Mouse (Mus musculus) hindbrain, embryonic 16.5 days (tissue): ENCODE results near the gene Vamp1. TPM values are rescaled to one million over a fixed set of nuclear protein-coding genes. Genes with fewer than 3 reads are reported as not detected.
A peak's percentile ranks its signal among the peaks of the same experiment; 100 is the strongest.

Experiments
- ATAC-seq: fragments of 200-750 bp; cut with Nextera tagmentation; 2 replicates; pipeline ENCODE4 v1.8.0; 2017; ENCODE audit warnings: moderate TSS enrichment, moderate library complexity
- H3K27ac ChIP-seq: fragments of 300-500 bp; sonication (generic); 2 replicates; pipeline ENCODE4 v1.5.1; 2014; ENCODE audit warnings: low read depth, mild to moderate bottlenecking, control low read depth, low read length, moderate library complexity
- H3K27me3 ChIP-seq: fragments of 300-500 bp; sonication (generic); replicated peaks from 2 replicates; pipeline ENCODE4 v1.6.1; 2014; ENCODE audit warnings: low read length; ENCODE audit not compliant: control insufficient read depth, insufficient read depth
- H3K36me3 ChIP-seq: fragments of 300-500 bp; sonication (generic); 2 replicates; pipeline ENCODE4 v1.6.1; 2014; ENCODE audit warnings: mild to moderate bottlenecking, low read length, moderate library complexity, mixed read lengths; ENCODE audit not compliant: control insufficient read depth, insufficient read depth
- H3K4me1 ChIP-seq: fragments of 300-500 bp; sonication (generic); 2 replicates; pipeline ENCODE4 v1.6.1; 2014; ENCODE audit warnings: low read depth, low read length; ENCODE audit not compliant: control insufficient read depth, insufficient read depth
- H3K4me2 ChIP-seq: fragments of 300-500 bp; sonication (generic); 2 replicates; pipeline ENCODE4 v1.6.1; 2014; ENCODE audit warnings: mild to moderate bottlenecking, low read length, control low read depth, moderate library complexity
- H3K4me3 ChIP-seq: fragments of 300-500 bp; sonication (generic); 2 replicates; pipeline ENCODE4 v1.5.1; 2014; ENCODE audit warnings: mild to moderate bottlenecking, low read length, control low read depth, moderate library complexity
- H3K9ac ChIP-seq: fragments of 300-500 bp; sonication (generic); 2 replicates; pipeline ENCODE4 v1.6.1; 2014; ENCODE audit warnings: low read depth, mild to moderate bottlenecking, control low read depth, low read length, moderate library complexity
- H3K9me3 ChIP-seq: fragments of 300-500 bp; sonication (generic); 2 replicates; pipeline ENCODE4 v1.6.1; 2014; ENCODE audit warnings: mild to moderate bottlenecking, low read length, moderate library complexity; ENCODE audit not compliant: control insufficient read depth
- WGBS: fragments of 180-500 bp; shearing (Covaris S2); extraction: QIAGEN DNeasy Blood & Tissue Kit; methylation state at CpG from one replicate; pipeline ENCODE4 v1.1.7; 2014; 5-methylcytosine and 5-hydroxymethylcytosine counted together
- polyA plus RNA-seq: library from polyadenylated mRNA; unstranded; fragments of >200 nt; fragmentation: Nextera tagmentation; extraction: Ambion mirVana; gene quantifications from 2 replicates; pipeline ENCODE4 v1.2.1, GENCODE M21; 2015

Vamp1 gene
- polyA plus RNA-seq = 41.2 and 52.8 TPM in 2 replicates

- H3K4me3 ChIP-seq = peak within 1 kb of the TSS; percentile 73
- H3K4me1 ChIP-seq = peaks cover 10% of the 10 kb centered on the region
- ATAC-seq = peak; percentile 98
- under 1% methylated on average over 48 of the region's 48 CpGs for WGBS
- H3K9ac ChIP-seq = peak within 1 kb of the TSS; percentile 85
- no peaks in the 10 kb centered on the region for H3K9me3 ChIP-seq
- peaks cover 5% of the 10 kb centered on the region for H3K27me3 ChIP-seq
- peak within 1 kb of the TSS; percentile 87 for H3K4me2 ChIP-seq
- peak within 1 kb of the TSS; percentile 84 for H3K27ac ChIP-seq
- H3K36me3 ChIP-seq = no peaks in the 10 kb centered on the region
Measured at GRCm38 (mm10) chr6:125215148-125215954, at the start of gene Vamp1. TSS of gene Vamp1 (plus strand) at chr6:125215551.

- under 1% methylated on average over 18 of the region's 18 CpGs for WGBS
- H3K36me3 ChIP-seq = peaks cover 19% of the 10 kb centered on the region; the same call in 1 of the 2 replicates
- peak within 1 kb of the TSS; percentile 94 for H3K27ac ChIP-seq
- H3K4me2 ChIP-seq = peak within 1 kb of the TSS; percentile 90
- no peaks in the 10 kb centered on the region for H3K27me3 ChIP-seq
- H3K9ac ChIP-seq = peak within 1 kb of the TSS; percentile 92
- H3K4me1 ChIP-seq = peaks cover 28% of the 10 kb centered on the region
- peak within 1 kb of the TSS; percentile 96 for H3K4me3 ChIP-seq
- no peaks in the 10 kb centered on the region for H3K9me3 ChIP-seq
- peak; percentile 22 for ATAC-seq
Measured at GRCm38 (mm10) chr6:125166051-125166751, 49.1 kb upstream of the Vamp1 start, which contains the start of gene Gapdh. TSS of gene Gapdh (minus strand) at chr6:125166467.

GRCm38 (mm10) chr6:125166861-125167650, 48.3 kb upstream of the Vamp1 start:
- H3K4me3 ChIP-seq = peak overlapping the region; percentile 96
- ATAC-seq = 0 out of 2 replicates have a peak, but pooled peaks have one; percentile 14
- H3K9me3 ChIP-seq = no peaks in the 10 kb centered on the region
- 21% methylated on average over 9 of the region's 10 CpGs for WGBS
- peak overlapping the region; percentile 90 for H3K4me2 ChIP-seq
- H3K9ac ChIP-seq = peak overlapping the region; percentile 92
- no peaks in the 10 kb centered on the region for H3K27me3 ChIP-seq
- peak overlapping the region; percentile 94 for H3K27ac ChIP-seq
- peaks cover 25% of the 10 kb centered on the region for H3K4me1 ChIP-seq
- peaks cover 25% of the 10 kb centered on the region; the same call in 1 of the 2 replicates for H3K36me3 ChIP-seq

GRCm38 (mm10) chr6:125168086-125168485, 47.3 kb upstream of the Vamp1 start:
- peaks cover 29% of the 10 kb centered on the region for H3K36me3 ChIP-seq
- no peak overlapping the region for H3K4me3 ChIP-seq
- peaks cover 25% of the 10 kb centered on the region for H3K4me1 ChIP-seq
- no peaks in the 10 kb centered on the region for H3K9me3 ChIP-seq
- no peaks in the 10 kb centered on the region for H3K27me3 ChIP-seq
- no peak for ATAC-seq
- no peak overlapping the region for H3K27ac ChIP-seq
- H3K4me2 ChIP-seq = no peak overlapping the region
- 92% methylated on average over 14 of the region's 14 CpGs for WGBS
- no peak overlapping the region for H3K9ac ChIP-seq

DNA sequence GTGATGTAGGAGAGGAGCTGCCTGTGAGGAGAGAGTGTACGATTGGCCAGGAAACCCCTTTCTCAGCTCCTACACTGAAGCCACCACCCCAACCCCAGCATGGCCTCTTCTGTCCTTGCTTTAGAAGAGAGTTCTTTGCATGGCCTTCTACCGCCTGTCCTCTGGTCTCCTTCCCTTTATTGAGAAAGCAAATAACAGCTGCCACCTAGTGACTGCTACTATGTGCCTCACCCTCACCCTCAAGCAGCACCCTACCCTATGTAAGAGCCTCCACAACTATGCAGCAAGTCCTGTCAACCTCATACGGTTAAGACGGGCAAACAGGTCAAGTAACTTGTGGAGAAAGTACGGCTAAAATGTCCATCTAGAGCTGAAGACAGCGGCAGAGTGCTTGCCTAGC, 45.2 kb upstream of the Vamp1 start:
- Histone ChIP-seq H3K27ac (no peak overlapping the region), H3K27me3 (no peaks in the 10 kb centered on the region), H3K36me3 (peaks cover 42% of the 10 kb centered on the region), H3K9ac (no peak overlapping the region), H3K4me2 (no peak overlapping the region), H3K4me3 (no peak overlapping the region), H3K4me1 (peaks cover 15% of the 10 kb centered on the region), H3K9me3 (no peaks in the 10 kb centered on the region)
- 81% methylated on average over 6 of the region's 6 CpGs for WGBS
- no peak for ATAC-seq

DNA sequence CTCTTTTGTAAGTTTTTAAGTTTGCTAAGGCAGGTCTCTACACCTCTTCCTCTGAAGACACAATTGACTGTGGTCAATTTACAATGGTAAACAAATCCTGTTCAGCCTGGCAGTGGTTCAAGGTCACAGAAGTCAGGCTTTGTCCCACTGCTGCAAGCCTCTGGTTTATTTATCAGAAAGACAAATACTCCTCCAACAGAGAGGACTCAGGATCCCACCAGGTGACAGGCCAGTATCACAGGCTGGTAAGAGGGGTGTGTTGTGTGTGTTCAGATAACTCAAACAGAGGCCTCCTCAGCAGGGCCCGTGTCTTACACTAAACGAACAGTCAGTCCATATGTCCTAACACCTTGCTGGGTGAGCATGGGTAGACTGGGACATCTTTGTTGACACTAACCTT, 42.9 kb upstream of the Vamp1 start:
- no peak for ATAC-seq
- Histone ChIP-seq H3K36me3 (peaks cover 56% of the 10 kb centered on the region), H3K9me3 (no peaks in the 10 kb centered on the region), H3K4me1 (peaks cover 2% of the 10 kb centered on the region), H3K27me3 (no peaks in the 10 kb centered on the region), H3K4me3 (no peak overlapping the region), H3K27ac (no peak overlapping the region), H3K9ac (no peak overlapping the region), H3K4me2 (no peak overlapping the region)
- 79% methylated on average over 2 of the region's 2 CpGs for WGBS

DNA sequence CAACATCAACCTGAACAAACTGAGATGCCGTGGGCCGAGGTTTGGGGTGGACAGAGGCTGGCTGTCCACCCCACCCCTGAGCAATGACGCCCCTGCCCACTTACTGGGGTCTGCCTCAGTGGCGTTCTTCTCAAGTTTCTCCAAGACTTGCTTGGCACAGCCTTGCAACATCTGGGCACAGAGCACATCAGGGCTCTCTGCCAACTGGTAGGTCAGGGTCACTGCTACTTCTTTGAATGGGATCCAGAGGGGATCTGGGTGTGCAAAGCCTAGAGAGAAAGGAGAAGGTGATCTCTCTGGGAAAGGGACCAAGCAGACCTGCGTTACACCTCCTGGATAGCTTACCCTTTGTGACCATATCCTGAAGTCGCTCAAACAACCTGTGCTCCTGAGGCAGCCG, 42.1 kb upstream of the Vamp1 start:
- ATAC-seq = no peak
- WGBS = 96% methylated on average over 7 of the region's 7 CpGs
- no peak overlapping the region for H3K4me3 ChIP-seq
- no peaks in the 10 kb centered on the region for H3K9me3 ChIP-seq
- H3K9ac ChIP-seq = no peak overlapping the region
- no peak overlapping the region for H3K27ac ChIP-seq
- H3K4me2 ChIP-seq = no peak overlapping the region
- H3K36me3 ChIP-seq = peaks cover 63% of the 10 kb centered on the region
- H3K27me3 ChIP-seq = no peaks in the 10 kb centered on the region
- H3K4me1 ChIP-seq = no peaks in the 10 kb centered on the region

DNA sequence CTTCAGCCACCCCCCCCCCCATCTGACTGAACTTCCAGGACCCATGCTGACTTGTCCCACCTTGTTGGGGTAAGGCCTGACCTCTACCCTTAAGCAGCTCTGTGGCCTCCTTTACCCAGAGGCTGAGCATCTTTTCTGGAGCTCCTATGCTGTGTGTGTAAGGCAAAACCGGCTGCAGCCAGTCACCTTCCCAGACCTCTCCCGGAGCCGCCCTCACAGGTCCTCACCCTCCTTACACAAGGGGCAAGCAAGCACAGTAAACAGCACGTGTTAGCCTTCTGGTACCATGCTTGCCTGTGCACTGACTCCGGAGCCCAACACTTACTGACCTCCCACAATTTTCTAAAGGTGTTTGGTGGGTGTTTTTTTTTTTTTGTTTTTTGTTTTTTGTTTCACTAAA, 39.9 kb upstream of the Vamp1 start:
- Histone ChIP-seq H3K9ac (no peak overlapping the region), H3K4me1 (no peaks in the 10 kb centered on the region), H3K9me3 (no peaks in the 10 kb centered on the region), H3K27me3 (no peaks in the 10 kb centered on the region), H3K27ac (no peak overlapping the region), H3K4me2 (no peak overlapping the region), H3K36me3 (peaks cover 67% of the 10 kb centered on the region), H3K4me3 (no peak overlapping the region)
- WGBS = 92% methylated on average over 5 of the region's 5 CpGs
- ATAC-seq = no peak
